Mouse (Mus musculus) regulatory T cell (primary cell): ENCODE data around the gene Tbx20.

ENCODE experiments used
- in situ Hi-C: fragments of 300-600 bp; cut with MboI, MseI; formaldehyde crosslinking; loops from one replicate; pipeline ENCODE4 v1.15.1; 2025; ENCODE audit warnings: high pct_unique_total_duplicates

Gene Tbx20

DNA sequence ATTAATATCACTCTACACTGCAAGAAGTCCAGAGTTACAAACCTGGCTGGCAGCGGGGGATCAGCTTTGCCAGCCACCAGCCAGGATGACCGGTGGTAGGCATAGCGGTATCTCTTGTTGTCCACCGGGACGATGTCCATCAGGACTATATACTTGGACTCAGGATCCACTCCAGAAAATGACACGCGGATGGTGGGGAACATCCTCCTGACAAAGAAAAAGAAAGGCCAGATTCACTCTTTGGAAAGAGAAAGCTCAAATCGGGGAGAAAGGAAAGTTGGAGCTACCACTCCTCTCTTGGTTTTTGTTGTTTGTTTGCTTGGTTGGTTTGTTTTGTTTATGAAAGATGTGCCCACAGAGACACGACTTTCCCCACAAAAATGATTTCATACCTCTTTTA is 4.5 kb downstream of the Tbx20 start:
- in situ Hi-C loops, result no loop called here

GRCm38 (mm10) chr9:24767056-24767455 is 7.0 kb downstream of the Tbx20 start:
- in situ Hi-C loops, result no loop called here

DNA sequence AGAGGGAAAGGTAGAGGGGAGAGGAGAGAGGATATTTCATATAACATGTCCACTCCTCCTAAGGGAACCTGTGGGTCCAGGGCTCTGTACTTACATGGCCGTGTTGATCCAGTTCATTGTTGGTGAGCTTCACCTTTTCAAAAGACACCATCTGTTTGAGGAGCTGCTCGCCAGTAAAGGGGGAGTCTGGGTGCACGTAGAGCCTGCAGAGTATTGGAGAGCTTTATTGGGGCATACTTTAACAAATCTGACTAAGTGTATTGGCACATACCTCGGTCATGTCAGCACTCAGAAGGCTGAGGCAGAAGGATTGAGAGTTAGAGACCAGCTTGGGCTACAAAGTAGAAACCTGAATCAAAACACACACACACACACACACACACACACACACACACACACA is 8.5 kb downstream of the Tbx20 start:
- in situ Hi-C loops, result no loop called here

DNA sequence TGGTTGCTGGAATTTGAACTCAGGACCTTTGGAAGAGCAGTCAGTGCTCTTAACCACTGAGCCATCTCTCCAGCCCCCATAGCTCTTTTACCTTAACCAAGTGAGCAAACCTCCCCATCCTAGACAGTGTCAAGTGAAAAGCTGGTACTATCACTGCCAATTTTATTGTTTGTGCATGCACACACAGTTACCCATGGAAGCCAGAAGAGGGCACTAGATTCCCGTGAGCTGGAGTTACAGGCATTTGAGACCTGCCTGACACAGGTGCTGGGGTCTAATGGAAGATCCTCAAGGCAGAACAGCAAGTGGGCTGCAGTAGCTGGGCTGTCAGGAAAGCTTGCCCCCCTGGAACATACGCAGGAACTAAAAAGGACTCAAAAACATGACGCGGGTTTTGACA is 13.6 kb downstream of the Tbx20 start:
- in situ Hi-C loops, result no loop called here

- in situ Hi-C loops, result no loop called here
These were observed 29.1 kb downstream of the Tbx20 start for GRCm38 (mm10) chr9:24744958-24745357.

GRCm38 (mm10) chr9:24701246-24701645 is 72.9 kb downstream of the Tbx20 start:
- in situ Hi-C loops, result no loop called here

GRCm38 (mm10) chr9:24696405-24696778 is 77.7 kb downstream of the Tbx20 start:
- in situ Hi-C loops, result no loop called here

DNA sequence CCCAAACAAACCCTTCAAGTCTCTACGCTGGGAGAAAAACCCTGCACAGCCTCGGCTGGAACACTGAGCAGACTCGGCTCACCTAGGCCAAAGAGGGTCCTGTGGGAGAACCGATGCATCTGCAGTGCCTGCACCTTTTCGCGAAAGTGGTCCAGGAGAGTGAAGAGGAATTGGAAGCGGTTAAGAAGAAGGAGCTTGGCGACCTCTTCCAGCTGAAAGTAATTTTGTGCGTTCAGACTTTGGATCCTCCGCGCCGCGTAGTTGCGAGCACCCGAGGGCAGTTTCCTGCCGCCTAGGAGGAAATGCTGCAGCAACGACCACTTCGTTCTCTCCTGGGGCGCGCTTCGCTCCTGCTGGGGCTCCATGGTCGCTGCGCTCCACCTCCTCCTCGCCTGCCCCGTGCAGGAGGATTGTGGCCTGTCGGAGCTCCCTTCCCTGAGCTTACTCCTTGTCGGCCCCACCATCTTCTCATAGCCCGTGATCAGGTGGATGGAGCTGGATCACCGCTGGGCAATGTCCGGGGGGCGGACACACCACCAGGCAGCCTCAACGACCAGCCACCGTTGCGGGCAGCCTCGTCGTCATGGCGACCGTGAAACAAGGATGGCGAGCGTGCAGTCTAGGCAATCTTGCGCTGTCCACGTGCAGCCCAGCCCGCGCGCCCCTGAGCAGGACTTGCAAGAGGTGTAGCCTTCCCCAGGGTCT is 78.3 kb downstream of the Tbx20 start, which contains the start of gene Dpy19l2:
Gene Dpy19l2, minus strand, starts transcription at position 594 of the 705 bp plus-strand sequence.
- in situ Hi-C loops, result no loop called here
